Mouse (Mus musculus): ENCODE data around the gene Itpkb.

GRCm38 (mm10) chr1:180390321-180390731 is 60.0 kb downstream of the Itpkb start:
- TF ChIP-seq MAX (IDR thresholded peaks at IDR 0.05; ENCODE audit: low read length) (peak; percentile 47; the same call in 1 of the 2 replicates), UBTF (IDR thresholded peaks at IDR 0.05; ENCODE audit: low read depth, low read length) (0 out of 2 replicates have a peak, but pooled peaks have one; percentile 40), POLR2AphosphoS2 (IDR thresholded peaks at IDR 0.05; ENCODE audit: low read depth, low read length) (no peak), MAZ (IDR thresholded peaks at IDR 0.05; ENCODE audit: low read depth, low read length) (peak; percentile 79), BHLHE40 (IDR thresholded peaks at IDR 0.05; ENCODE audit: low read depth, low read length) (peak; percentile 80), CTCF (conservative IDR thresholded peaks at IDR 0.05 in 1 of 2, IDR thresholded peaks at IDR 0.05 in 1 of 2; ENCODE audit: low read depth in 2 of 2, low read length in 2 of 2) (no peak), RAD21 (IDR thresholded peaks at IDR 0.05; ENCODE audit: low read depth, low read length) (no peak; the same call in 1 of the 2 replicates), EP300 (IDR thresholded peaks at IDR 0.05; ENCODE audit: low read length) (peak; percentile 66; the same call in 1 of the 2 replicates), POLR2A (IDR thresholded peaks at IDR 0.05; ENCODE audit: low read depth, low read length) (no peak), CHD2 (IDR thresholded peaks at IDR 0.05; ENCODE audit: low read length) (no peak), JUND (conservative IDR thresholded peaks at IDR 0.05; ENCODE audit: low read depth, low read length) (no peak)

All from CH12.LX (cell line).